Mouse (Mus musculus): ENCODE measurements around the gene Olfr1113. TPM values are rescaled to one million over a fixed set of nuclear protein-coding genes. Genes with fewer than 3 reads are reported as not detected.
"Not testable (repeated sequence)": the region's sequence is repeated elsewhere in the genome, so short reads cannot be mapped to it uniquely, and the experiment has no call there.

Gene Olfr1113
- polyA plus RNA-seq (2015; fragmentation: Nextera tagmentation; extraction: Ambion mirVana), result not detected in 2 replicates

- no peaks in the 10 kb centered on the region for H3K4me1 ChIP-seq (replicated peaks)
- H3K9ac ChIP-seq, result no peak within 1 kb of the TSS
- no peaks in the 10 kb centered on the region for H3K36me3 ChIP-seq (replicated peaks)
- 65% methylated on average over 2 of the region's 2 CpGs for WGBS (ENCODE audit: insufficient replicate concordance)
- no peaks in the 10 kb centered on the region for H3K9me3 ChIP-seq (replicated peaks)
- no peak for ATAC-seq (ENCODE audit: insufficient read depth)
- H3K4me2 ChIP-seq, result no peak within 1 kb of the TSS
- no peak within 1 kb of the TSS for H3K27ac ChIP-seq (replicated peaks)
- H3K27me3 ChIP-seq, result no peaks in the 10 kb centered on the region
- H3K4me3 ChIP-seq (replicated peaks), result no peak within 1 kb of the TSS
Observed at GRCm38 (mm10) chr2:87208670-87209069, at the start of gene Olfr1113. TSS of gene Olfr1113 (plus strand) at chr2:87208970.

- not testable (repeated sequence) for H3K9me3 ChIP-seq (replicated peaks); H3K36me3 ChIP-seq (replicated peaks); H3K9ac ChIP-seq; H3K4me3 ChIP-seq (replicated peaks); H3K27ac ChIP-seq (replicated peaks); H3K27me3 ChIP-seq; H3K4me1 ChIP-seq (replicated peaks); ATAC-seq (ENCODE audit: insufficient read depth); H3K4me2 ChIP-seq
- WGBS (ENCODE audit: insufficient replicate concordance), result 52% methylated on average over 2 of the region's 2 CpGs
Observed at GRCm38 (mm10) chr2:87167731-87168130, 41.0 kb upstream of the Olfr1113 start.

- no peak within 1 kb of the TSS for H3K9ac ChIP-seq
- no peaks in the 10 kb centered on the region for H3K9me3 ChIP-seq (replicated peaks)
- H3K4me3 ChIP-seq (replicated peaks), result no peak within 1 kb of the TSS
- no peaks in the 10 kb centered on the region for H3K4me1 ChIP-seq (replicated peaks)
- WGBS (ENCODE audit: insufficient replicate concordance), result 51% methylated on average over 1 of the region's 1 CpGs
- H3K27ac ChIP-seq (replicated peaks), result no peak within 1 kb of the TSS
- no peak within 1 kb of the TSS for H3K4me2 ChIP-seq
- ATAC-seq (ENCODE audit: insufficient read depth), result no peak
- H3K27me3 ChIP-seq, result no peaks in the 10 kb centered on the region
- no peaks in the 10 kb centered on the region for H3K36me3 ChIP-seq (replicated peaks)
Observed at GRCm38 (mm10) chr2:87187498-87187897, 21.3 kb upstream of the Olfr1113 start, which contains the start of gene Olfr1112. TSS of gene Olfr1112 (plus strand) at chr2:87187798.

GRCm38 (mm10) chr2:87247713-87248112 lies 38.9 kb downstream of the Olfr1113 start, which contains the start of gene Olfr1115:
TSS of gene Olfr1115 (plus strand) at chr2:87248013.
- Histone ChIP-seq H3K9me3 (replicated peaks) (no peaks in the 10 kb centered on the region), H3K36me3 (replicated peaks) (no peaks in the 10 kb centered on the region), H3K4me3 (replicated peaks) (no peak within 1 kb of the TSS), H3K4me2 (no peak within 1 kb of the TSS), H3K27ac (replicated peaks) (no peak within 1 kb of the TSS), H3K27me3 (no peaks in the 10 kb centered on the region), H3K4me1 (replicated peaks) (no peaks in the 10 kb centered on the region), H3K9ac (no peak within 1 kb of the TSS)
- 56% methylated on average over 2 of the region's 2 CpGs for WGBS (ENCODE audit: insufficient replicate concordance)
- ATAC-seq (ENCODE audit: insufficient read depth), result no peak

Small RNA genes lying within 50 kb of the gene (microRNA-seq; reads per million reads assigned to microRNA genes)
- not detected for gene Gm27438

Other genes with a start within 250 kb of the Olfr1113 start
- gene Olfr1099, start 248.3 kb upstream of the Olfr1113 start, polyA plus RNA-seq (2015; fragmentation: Nextera tagmentation; extraction: Ambion mirVana), result not detected in 2 replicates
- gene Olfr1100, start 229.0 kb upstream of the Olfr1113 start, polyA plus RNA-seq (2015; fragmentation: Nextera tagmentation; extraction: Ambion mirVana), result not detected in 2 replicates
- gene Olfr1101, start 217.7 kb upstream of the Olfr1113 start, polyA plus RNA-seq (2015; fragmentation: Nextera tagmentation; extraction: Ambion mirVana), result not detected in 2 replicates
- gene Olfr1102, start 210.6 kb upstream of the Olfr1113 start, polyA plus RNA-seq (2015; fragmentation: Nextera tagmentation; extraction: Ambion mirVana), result not detected in 2 replicates
- not detected in 2 replicates for gene Olfr1104, start 181.9 kb upstream of the Olfr1113 start, polyA plus RNA-seq (2015; fragmentation: Nextera tagmentation; extraction: Ambion mirVana)
- gene Olfr1105, start 172.4 kb upstream of the Olfr1113 start, polyA plus RNA-seq (2015; fragmentation: Nextera tagmentation; extraction: Ambion mirVana), result not detected in 2 replicates
- not detected in 2 replicates for gene Olfr1106, start 156.7 kb upstream of the Olfr1113 start, polyA plus RNA-seq (2015; fragmentation: Nextera tagmentation; extraction: Ambion mirVana)
- gene Olfr1107, start 133.2 kb upstream of the Olfr1113 start, polyA plus RNA-seq (2015; fragmentation: Nextera tagmentation; extraction: Ambion mirVana), result not detected in 2 replicates
- gene Olfr1109, start 113.0 kb upstream of the Olfr1113 start, polyA plus RNA-seq (2015; fragmentation: Nextera tagmentation; extraction: Ambion mirVana), result not detected in 2 replicates
- not detected in 2 replicates for gene Olfr259, start 94.4 kb upstream of the Olfr1113 start, polyA plus RNA-seq (2015; fragmentation: Nextera tagmentation; extraction: Ambion mirVana)
- not detected in 2 replicates for gene Olfr1110, start 68.7 kb upstream of the Olfr1113 start, polyA plus RNA-seq (2015; fragmentation: Nextera tagmentation; extraction: Ambion mirVana)
- not detected in 2 replicates for gene Olfr1111, start 56.3 kb upstream of the Olfr1113 start, polyA plus RNA-seq (2015; fragmentation: Nextera tagmentation; extraction: Ambion mirVana)
- not detected in 2 replicates for gene Olfr1112, start 21.2 kb upstream of the Olfr1113 start, polyA plus RNA-seq (2015; fragmentation: Nextera tagmentation; extraction: Ambion mirVana)
- gene Olfr1115, start 39.0 kb downstream of the Olfr1113 start, polyA plus RNA-seq (2015; fragmentation: Nextera tagmentation; extraction: Ambion mirVana), result not detected in 2 replicates
- gene Olfr1116, start 58.6 kb downstream of the Olfr1113 start, polyA plus RNA-seq (2015; fragmentation: Nextera tagmentation; extraction: Ambion mirVana), result not detected in 2 replicates
- gene Olfr1118, start 98.6 kb downstream of the Olfr1113 start, polyA plus RNA-seq (2015; fragmentation: Nextera tagmentation; extraction: Ambion mirVana), result not detected in 2 replicates
- gene Olfr1120, start 145.8 kb downstream of the Olfr1113 start, polyA plus RNA-seq (2015; fragmentation: Nextera tagmentation; extraction: Ambion mirVana), result not detected in 2 replicates
- gene Olfr1121, start 160.9 kb downstream of the Olfr1113 start, polyA plus RNA-seq (2015; fragmentation: Nextera tagmentation; extraction: Ambion mirVana), result not detected in 2 replicates
- gene Olfr1122, start 176.9 kb downstream of the Olfr1113 start, polyA plus RNA-seq (2015; fragmentation: Nextera tagmentation; extraction: Ambion mirVana), result not detected in 2 replicates
- gene Olfr1123, start 207.7 kb downstream of the Olfr1113 start, polyA plus RNA-seq (2015; fragmentation: Nextera tagmentation; extraction: Ambion mirVana), result not detected in 2 replicates
- gene Olfr1124, start 221.3 kb downstream of the Olfr1113 start, polyA plus RNA-seq (2015; fragmentation: Nextera tagmentation; extraction: Ambion mirVana), result not detected in 2 replicates
- gene Olfr1126, start 245.0 kb downstream of the Olfr1113 start, polyA plus RNA-seq (2015; fragmentation: Nextera tagmentation; extraction: Ambion mirVana), result not detected in 2 replicates